Mouse (Mus musculus) ES-E14 (cell line): ENCODE results near the gene Clstn1.
A peak's percentile ranks its signal among the peaks of the same experiment; 100 is the strongest.

Source experiments
- CHD2 ChIP-seq: IDR thresholded peaks from 2 replicates; pipeline ENCODE4 v1.6.1; 2014; ENCODE audit warnings: mild to moderate bottlenecking, low read depth, low read length, inconsistent platforms
- MAFK ChIP-seq: IDR thresholded peaks from 2 replicates; pipeline ENCODE4 v1.6.1; 2014; ENCODE audit warnings: mild to moderate bottlenecking, low read depth, low read length, inconsistent platforms; ENCODE audit not compliant: insufficient read depth
- ZNF384 ChIP-seq: IDR thresholded peaks from 2 replicates; pipeline ENCODE4 v1.6.1; 2012; ENCODE audit warnings: low read depth, low read length, inconsistent platforms

DNA sequence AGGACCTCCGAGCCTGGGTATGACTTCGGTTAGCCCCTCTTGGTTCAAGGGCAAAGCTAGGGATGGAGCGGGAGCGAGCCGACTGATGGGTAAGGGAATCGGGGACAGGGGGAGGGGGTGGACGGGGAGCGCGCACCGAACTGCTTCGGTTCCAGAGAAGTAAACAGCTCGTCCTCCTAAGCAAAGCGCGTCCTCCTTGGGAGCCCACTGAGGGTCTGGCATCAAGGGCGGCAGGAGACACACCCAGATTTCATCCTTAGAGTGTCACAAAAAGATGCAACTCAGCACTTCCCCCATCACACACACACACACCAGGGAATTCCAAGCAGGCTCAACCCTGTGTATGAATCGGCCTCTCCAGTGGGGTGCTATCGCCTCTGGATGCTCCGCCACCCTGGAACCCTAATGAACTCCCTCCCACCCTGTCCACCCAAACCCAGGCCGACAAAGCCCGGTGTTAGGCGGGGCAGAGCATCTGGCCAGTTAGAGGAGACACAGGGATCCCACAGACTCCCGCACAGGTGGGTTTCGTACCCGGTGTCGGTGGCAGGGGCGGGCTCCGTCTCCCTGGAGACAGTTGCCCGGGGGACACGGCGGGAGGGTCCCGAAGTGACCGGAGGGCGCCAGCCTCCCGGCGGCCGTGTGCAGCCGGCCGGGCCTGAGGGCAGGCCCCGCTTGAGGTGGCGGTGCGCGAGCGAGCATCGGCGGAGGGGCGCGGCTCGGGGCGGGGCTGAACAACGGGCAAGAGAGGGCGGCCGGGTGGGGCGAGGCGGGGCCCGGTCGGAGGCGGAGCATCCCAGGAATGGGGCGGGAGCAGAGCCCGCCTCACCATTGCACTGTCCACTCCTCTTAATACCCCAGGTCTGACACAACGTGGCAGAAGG is 89.4 kb downstream of the Clstn1 start:
- TF ChIP-seq MAFK (peak; percentile 69; the same call in 1 of the 2 replicates), ZNF384 (no peak), CHD2 (no peak)
